Mouse (Mus musculus) ZHBTc4 (cell line): ENCODE data around the gene Ipmk.
"Not testable (repeated sequence)": the region's sequence is repeated elsewhere in the genome, so short reads cannot be mapped to it uniquely, and the experiment has no call there.

Experiments
- DNase-seq: peaks from one replicate; pipeline ENCODE4 v3.0.0-alpha.2; 2011; ENCODE audit warnings: low read depth, low spot score

Ipmk gene

GRCm38 (mm10) chr10:71369466-71369865 is 21.9 kb downstream of the Ipmk start:
- DNase-seq: no peak

- no peak for DNase-seq
These were observed 24.3 kb downstream of the Ipmk start for GRCm38 (mm10) chr10:71371881-71372280.

DNA sequence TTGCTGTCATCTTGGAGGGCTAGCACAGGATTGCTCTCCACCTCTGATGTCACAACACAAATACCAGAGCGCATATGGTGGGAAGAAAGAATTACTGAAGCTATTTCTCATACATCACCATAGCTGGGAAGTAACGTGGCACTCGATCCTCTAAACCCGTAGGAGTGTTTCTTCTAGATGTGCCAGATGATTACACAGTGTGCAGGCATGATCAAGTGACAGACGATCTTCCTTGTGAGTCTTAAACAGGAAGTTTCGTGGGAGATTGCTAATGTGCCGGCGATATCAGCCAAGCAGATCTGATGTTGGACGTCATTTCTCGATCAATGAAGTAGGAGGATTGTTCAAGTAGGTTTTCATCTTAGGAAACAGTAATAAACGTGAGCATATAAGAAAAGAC is 26.1 kb downstream of the Ipmk start:
- DNase-seq: no peak

- DNase-seq: no peak
These were observed 28.5 kb downstream of the Ipmk start for GRCm38 (mm10) chr10:71376014-71376413.

- DNase-seq: no peak
These were observed 32.8 kb downstream of the Ipmk start for GRCm38 (mm10) chr10:71380406-71380805.

- DNase-seq: peak; percentile 59
These were observed 34.0 kb downstream of the Ipmk start for GRCm38 (mm10) chr10:71381471-71382033.

DNA sequence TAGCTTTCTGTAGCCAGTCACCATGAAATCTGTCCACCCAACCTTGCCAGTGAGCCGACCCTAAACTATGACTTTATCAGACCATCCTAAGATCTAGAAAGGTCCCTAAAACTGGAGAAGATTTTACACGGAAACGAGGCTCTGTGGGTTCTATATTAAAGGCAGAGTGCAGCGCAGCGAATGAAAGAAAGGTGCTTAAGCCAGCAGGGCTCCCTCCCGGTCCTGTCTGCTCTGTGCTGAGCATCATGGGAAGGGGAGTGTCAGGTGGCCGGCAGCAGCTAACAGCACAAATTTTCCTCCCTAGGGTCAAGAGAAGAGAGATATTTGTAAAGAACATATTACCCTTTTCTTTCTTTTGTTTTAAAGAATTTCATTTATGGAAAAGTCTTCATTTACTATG is 34.5 kb downstream of the Ipmk start:
- no peak for DNase-seq

GRCm38 (mm10) chr10:71382858-71383551 is 35.4 kb downstream of the Ipmk start:
- no peak for DNase-seq

DNA sequence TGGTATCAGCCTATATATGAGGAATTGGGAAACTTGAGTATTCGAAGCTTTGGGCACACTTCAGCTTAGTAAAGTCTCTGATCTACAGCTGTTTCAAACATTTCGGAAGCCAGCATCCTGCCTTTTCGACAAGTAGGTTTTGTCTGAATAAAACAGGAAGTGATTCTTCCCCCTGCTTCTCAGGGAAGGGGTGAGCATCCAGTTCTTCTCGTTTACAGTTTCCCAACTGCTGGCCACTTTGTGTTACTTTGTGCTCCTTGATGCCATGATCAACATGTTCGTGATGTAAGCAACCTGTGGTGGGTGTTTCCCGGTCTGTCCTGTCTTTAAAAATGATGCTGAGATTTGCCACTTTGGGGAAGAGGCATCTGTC is 36.0 kb downstream of the Ipmk start:
- not testable (repeated sequence) for DNase-seq

DNA sequence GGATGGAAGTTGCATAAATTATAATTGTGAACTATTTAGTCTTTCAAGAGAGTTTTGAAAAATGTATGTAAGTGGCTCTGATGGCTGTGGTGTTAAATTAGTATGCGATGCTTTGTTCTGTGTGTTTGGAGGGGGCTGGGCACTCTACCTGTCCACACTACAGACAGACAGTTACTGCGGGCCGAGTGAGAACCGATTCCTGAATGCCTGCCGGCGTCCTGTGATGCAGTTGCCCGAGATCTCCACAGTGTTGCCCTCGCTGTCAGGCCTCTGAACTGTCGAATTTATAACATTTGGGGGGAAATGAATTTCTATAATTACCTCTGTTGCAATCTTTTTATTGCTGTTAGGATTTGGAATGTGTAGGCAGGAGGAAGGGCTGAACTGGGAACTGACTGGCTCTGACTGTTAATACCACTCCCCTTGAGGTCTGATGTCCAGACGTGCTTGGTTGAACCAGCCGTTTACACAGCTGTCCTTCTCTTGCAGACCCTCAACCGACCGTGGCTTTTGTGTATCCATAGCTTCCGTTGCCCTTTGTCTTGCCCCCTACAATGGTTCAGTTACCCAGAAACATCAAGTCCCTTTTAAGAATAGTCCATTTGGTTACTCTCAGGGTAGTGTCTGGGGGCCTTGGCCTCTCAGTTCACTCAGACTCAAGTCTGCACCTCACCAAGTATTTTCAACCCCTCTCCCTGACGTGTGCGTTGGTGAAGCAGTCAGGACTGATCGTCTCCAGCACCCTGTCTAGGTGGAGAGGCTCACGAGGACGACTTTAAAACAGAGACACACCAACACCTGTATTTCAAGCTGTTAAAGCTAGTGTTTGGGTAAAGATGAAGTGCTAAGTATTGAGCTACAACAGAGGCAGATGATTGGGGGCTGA is 36.8 kb downstream of the Ipmk start:
- no peak for DNase-seq

GRCm38 (mm10) chr10:71389311-71389710 is 41.7 kb downstream of the Ipmk start:
- no peak for DNase-seq

DNA sequence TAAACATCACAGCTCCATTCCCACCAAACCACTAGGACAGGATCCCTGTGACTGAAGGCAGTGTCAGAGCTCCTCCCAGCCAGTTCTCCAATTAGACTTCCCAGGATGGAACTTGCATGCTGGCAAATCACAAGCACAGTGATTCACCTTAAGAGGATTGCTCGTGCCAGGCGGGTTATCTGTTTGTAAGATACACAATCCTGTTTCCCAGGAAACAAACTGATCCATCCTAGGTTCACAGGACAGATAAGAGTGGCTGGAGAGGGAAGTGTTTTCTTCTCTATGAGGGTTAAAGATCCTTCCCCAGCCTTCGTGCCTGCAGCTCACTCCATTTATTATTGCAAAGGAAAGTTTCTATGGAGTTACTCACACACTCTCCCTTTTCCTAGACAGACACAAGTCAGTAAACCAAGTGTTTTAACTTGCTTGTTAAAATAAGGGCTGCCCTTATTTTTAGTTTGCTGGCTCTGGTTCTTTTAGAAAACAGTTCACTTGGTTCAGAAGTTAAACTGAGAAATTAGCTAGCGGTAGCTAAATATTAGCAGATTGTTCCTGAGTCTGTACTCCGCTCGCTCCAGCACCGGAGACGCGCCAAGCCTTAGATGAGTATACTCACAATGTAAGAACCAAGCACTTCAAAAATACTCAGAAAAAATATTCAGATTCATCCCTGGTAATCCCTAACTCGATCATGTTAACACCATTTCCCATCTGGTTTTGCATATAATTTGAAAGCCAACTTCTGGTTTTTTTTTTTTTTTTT is 51.0 kb downstream of the Ipmk start:
- no peak for DNase-seq

DNA sequence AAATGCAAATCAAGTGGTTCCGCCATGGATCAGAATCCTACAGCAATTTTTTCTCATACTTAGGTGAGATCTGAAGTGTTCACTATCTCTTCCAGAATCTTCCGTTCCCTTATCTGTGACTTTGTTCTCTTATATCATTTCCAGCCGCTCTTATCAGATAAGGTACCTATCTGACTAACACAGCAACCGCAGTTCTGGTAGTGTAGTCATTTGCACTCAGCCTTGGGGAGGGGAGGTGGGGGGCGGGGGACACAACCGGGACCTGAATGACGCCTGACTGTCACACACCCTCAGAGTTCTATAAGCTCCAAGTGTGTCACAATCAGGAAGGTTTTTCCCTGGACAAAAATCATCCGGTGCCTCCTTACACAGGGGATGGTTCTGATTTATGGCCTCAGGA is 51.8 kb downstream of the Ipmk start:
- no peak for DNase-seq

- peak; percentile 54 for DNase-seq
These were observed 52.4 kb downstream of the Ipmk start for GRCm38 (mm10) chr10:71399987-71400386.

GRCm38 (mm10) chr10:71400818-71401646 is 53.5 kb downstream of the Ipmk start:
- peak; percentile 69 for DNase-seq

DNA sequence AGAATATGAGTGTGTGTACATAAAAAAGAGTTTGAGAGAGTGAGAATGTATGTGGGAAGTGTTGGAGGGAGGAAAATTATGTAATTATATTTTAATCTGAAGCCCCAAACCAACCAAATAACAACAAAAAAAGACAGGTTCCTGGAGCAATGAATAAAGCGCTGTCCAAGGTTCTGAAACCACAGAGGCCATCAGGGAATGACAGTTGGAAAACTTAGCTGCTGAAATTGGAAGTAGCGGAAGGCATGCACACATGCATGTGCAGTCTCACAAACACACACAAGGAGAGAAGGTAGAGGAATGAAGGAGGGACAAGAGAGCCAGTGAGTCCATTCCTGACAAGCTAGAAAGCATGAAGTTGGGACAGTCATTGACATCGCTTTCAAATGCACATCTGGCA is 56.1 kb downstream of the Ipmk start:
- peak; percentile 35 for DNase-seq

- no peak for DNase-seq
These were observed 58.1 kb downstream of the Ipmk start for GRCm38 (mm10) chr10:71405523-71406217.

GRCm38 (mm10) chr10:71409948-71410347 is 62.4 kb downstream of the Ipmk start:
- DNase-seq: no peak

GRCm38 (mm10) chr10:71413401-71413800 is 65.8 kb downstream of the Ipmk start:
- peak; percentile 33 for DNase-seq

DNA sequence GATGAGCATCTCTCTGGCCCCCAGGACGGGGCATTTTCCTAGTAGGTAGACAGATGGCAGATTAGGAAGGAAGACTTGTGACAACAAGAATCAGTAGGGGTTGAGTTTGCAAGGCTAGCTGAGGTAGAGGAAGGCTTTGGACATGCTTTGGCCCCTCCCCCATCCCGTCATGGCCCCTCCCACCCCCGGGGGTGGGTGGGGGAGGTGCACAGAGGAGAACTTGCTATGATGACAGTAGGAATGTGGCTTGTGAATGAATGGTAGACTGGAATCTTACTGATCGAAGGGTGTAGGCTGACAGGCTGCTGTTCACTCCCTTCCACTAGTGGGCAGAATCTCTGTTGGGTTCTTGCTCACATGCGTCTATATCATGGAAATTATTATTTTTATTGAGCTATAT is 74.0 kb downstream of the Ipmk start:
- peak; percentile 69 for DNase-seq
